Mouse (Mus musculus) thymus, postnatal 36 days (tissue): Measurements from ENCODE around the gene Lman2l.

Experiments used
- DNase-seq, 2 experiments: peaks; one replicate each; pipeline ENCODE4 v3.0.0; 2022; ENCODE audit warnings: mixed read lengths in 2 of 2

Gene Lman2l

GRCm38 (mm10) chr1:36444471-36445464 lies at the start of gene Lman2l:
Gene Lman2l (minus strand): TSS chr1:36445271.
- peak; percentile 96 to 98 for DNase-seq

- DNase-seq: no peak
These were observed 48.2 kb upstream of the Lman2l start for GRCm38 (mm10) chr1:36493299-36493698.

DNA sequence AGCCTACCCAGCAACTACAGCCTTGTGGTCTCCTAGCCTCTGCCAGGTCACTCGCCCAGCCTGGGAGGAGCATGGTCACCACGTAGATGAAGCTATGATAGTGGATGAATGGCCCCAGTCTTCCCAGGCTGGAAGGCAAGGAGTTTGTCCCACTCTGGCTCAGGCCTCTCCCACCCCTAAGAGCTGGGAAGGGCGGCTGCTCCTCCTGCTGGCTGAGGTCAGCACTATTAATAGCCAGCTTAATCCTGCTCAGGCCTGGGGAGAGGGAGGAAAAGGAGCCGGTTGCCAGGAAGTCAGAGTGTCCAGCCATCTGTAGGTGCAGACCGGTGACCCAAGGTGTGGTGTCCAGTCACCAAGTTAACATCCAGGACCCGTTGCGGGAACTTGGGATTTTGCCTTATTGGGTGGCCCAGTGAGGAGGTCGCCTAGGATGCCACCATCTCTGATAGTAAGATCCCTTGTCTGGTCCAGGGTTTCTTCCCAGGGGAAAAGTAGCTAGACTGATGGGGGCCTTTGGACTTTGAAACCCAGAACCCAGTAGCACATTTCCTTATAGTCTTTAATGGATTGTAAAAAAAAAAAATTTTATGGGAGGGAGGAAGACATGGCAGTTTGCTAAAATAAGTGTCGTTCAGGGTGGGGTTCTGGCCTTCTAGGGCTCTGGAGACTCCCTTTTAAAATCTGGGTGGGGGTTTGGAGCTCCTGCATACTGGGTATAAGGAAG lies 47.5 kb upstream of the Lman2l start:
- no peak for DNase-seq

- no peak for DNase-seq
These were observed 44.6 kb upstream of the Lman2l start for GRCm38 (mm10) chr1:36489661-36490060.

DNA sequence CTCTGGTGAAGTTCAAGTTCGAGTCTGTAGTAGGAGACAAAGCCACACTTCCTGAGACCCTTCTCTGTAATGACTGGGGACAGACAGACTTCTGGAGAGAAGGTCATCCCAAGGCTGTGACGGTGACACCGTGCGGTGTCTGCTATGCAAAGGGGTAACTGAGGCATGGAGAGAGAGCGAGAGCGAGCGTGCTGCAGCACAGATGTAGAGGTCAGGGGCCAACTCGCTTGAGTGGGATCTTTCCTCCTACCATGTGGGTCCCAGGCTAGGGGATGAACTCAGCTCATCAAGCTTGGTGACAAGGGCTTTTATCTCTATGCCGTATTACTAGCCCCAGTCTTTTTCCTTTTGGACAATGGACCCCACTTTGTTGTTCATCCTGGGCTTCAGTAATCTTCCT lies 42.0 kb upstream of the Lman2l start:
- no peak for DNase-seq

GRCm38 (mm10) chr1:36485080-36485479 lies 40.0 kb upstream of the Lman2l start:
- DNase-seq: no peak

- no peak for DNase-seq
These were observed 38.8 kb upstream of the Lman2l start for GRCm38 (mm10) chr1:36483825-36484224.

- no peak for DNase-seq
These were observed 35.1 kb upstream of the Lman2l start for GRCm38 (mm10) chr1:36479903-36480899.

GRCm38 (mm10) chr1:36478343-36478795 lies 33.3 kb upstream of the Lman2l start:
- DNase-seq: no peak

GRCm38 (mm10) chr1:36476426-36476825 lies 31.4 kb upstream of the Lman2l start:
- no peak for DNase-seq

DNA sequence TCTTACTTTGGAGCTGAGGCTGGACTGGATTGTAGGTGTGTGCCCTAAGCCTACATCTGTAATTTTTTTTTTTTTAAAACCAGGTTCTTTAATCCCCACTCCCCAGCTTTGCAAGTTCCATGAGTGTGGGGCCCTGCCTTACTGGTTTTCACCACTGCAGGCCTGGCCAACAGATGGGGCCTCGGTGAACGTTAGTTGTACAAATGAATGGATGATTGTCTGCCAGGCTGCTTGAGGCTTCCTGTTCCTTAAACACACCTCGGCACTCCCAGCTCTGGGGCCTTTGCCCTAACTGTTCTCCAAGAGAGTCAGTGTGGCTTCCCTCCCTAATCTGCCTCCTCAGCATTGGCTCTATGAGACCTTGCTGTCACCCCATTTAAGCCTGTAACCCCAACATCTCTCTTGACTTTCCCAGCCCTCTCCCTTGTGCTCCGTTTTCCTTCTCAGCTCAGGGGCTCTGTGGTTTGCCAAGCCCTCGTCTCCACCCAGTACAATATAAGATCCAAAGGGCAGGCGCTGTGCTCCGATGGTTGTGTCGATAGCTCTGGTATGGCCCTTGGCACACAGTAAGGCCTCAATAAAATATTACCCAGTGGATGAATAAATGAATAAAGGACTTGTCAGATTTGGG lies 30.5 kb upstream of the Lman2l start:
- DNase-seq: no peak

DNA sequence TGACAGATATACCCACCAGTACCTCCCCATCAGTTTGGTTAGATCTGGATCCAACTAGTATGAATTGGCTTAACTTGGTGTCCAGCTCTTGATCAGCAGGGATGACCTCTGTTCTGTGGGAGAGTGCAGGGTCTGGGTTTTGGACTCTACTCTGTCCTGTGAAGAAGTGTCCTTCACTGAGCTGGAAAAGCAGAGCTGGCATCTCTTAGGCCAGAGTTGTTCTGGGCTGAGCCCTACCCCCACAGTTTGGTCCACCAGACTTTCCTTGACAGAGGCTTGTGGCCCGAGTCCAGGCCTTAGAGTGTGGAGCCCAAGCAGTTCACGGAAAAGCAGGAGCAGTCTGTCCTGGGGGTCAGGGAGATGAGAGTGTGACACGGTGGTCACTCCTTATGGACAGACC lies 29.6 kb upstream of the Lman2l start:
- no peak for DNase-seq

DNA sequence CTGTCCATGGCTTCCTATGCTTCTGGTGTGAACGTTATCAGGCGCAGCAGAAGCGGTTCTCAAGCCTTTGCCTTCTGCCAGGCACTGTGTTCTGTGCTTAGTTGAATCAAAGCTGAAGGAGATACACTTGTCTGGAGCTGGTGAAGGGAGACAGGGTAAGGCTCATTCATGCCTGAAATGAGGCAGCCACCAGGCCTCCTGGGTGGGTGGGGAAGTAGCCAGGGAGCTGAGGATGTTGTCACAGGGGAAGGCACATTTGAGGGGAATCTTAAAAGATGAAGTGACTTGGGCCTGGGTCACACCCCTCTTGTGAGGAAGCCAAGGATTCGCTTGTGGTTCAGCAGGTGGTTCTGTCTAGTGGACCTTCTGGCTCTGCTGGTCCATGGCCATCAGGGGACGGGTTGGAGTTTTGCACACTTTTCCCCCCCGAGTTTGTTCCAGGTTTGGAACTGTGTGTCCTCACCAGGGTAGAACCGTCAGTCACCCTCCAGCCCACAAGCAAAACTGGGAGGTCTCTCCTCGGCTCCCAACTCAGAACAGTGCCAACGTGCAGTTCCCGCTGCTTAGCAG lies 28.2 kb upstream of the Lman2l start:
- no peak for DNase-seq

GRCm38 (mm10) chr1:36472106-36472440 lies 27.0 kb upstream of the Lman2l start:
- no peak for DNase-seq

DNA sequence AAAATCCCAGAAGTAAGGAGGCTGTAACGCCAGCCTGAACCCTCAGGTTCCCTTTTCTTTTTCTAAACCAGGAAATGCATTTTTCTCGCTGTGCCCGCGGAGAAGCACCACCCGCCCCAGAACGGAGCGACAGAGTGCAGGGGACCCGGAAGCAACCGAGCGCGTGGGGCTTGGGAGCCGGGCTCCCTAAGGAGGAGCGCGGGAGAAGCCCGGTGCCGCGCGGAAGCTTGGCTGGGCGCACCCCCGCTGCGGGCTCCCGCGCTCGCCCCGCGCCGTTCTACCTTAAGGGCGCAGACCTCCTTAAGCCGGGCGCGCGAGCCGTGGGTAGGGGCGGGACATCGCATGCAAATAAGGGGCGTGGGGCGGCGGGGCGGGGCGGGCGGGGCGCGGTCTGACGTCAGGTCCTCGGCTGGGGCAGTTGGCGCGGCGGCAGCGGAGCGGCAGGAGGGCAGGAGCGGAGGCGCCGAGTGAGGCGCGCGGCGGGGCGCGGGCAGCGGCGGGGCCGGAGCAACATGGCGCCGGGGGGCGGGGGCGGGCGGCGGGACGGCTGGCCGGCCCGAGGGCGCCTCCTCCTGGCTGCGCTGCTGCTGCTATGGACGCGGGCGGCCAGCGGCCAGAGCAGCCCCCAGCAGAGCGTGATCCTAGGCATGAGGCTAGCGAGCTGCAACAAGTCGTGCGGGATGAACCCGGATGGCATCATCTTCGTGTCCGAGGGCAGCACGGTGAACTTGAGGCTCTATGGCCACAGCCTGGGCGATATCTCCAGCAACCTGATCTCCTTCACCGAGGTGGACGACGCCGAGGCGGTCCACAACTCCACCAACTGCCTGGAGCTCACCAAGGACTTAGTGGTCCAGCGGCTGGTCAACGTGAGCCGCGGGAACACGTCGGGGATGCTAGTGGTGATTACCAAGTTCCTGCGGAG lies 26.4 kb upstream of the Lman2l start, which contains the start of gene Cnnm4:
Gene Cnnm4 (plus strand): TSS at position 440 of the 925 bp plus-strand sequence.
- DNase-seq: peak; percentile 88 to 91

DNA sequence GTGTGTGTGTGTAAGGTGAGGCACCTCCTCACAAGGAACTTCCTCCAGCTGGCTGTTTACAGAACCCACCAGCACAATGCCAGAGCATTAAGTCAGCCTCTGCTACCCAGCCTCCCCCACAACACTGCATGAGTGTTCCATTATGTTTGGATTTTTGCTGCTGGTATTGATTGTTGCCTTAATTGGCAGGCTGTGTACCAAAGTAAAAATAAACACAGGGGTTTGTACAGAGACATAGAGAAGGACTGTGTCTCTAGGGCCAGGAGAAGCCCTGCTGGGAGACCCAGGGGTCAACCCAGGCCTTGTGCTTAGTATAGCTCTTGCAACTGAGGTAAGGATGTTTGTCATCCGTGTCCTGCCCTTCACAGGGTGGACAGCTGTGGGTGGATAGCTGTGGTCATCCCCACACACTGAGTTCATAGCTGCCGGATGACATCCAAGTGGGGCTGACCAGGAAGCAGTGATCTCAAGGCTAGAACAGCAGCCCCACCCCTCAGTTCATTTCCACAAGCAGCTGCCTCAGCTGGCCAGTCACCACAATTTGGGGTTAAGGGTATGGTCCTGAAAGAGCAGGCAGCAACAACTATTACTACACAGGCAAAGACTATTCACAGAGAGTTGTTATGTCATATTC lies 24.9 kb upstream of the Lman2l start:
- DNase-seq: no peak

DNA sequence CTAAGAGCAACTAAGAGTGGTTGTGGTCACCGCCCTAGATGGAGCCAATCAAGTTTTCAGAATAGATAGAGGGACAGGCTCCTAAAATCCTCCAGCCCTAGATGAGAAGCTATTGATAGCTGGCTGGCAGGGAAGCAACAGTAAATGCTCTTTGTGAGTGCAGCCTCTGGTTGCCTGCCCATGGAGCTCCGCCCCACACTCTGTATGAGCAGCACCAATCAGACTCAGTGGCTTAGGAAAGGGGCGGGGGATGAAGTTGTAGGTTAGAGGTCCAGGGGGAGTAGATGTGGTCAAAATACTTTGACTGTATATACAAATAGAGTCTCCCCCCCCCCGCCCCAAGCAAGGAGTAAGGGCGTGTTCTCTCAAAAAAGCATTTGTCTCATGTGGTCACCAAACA lies 22.4 kb upstream of the Lman2l start:
- DNase-seq: no peak

GRCm38 (mm10) chr1:36465641-36466160 lies 20.6 kb upstream of the Lman2l start:
- no peak for DNase-seq

- peak; percentile 31 to 43 for DNase-seq
These were observed 16.8 kb upstream of the Lman2l start for GRCm38 (mm10) chr1:36461829-36462228.

- DNase-seq: no peak
These were observed 13.1 kb upstream of the Lman2l start for GRCm38 (mm10) chr1:36458169-36458568.
